ENCODE assay signal across 12 mouse cellular contexts in the genomic region with DNA sequence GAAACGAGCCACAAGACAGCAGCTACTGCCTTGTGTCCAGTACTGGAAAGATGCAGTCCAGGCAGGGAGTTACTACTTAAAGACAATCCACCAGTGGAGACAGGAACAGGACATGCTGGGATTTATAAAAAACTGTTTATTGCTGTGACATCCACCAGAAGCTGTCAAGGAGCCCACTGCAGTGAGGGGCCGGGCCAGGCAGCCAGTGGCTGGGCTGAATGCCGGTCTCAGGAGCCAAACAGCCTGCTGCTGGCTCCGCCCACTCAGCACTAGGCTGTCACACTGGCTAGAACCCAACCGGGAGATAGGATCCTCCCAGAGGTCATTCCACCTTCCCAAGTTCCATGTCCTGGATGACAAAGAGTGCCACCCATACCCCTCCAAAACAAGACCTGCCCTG. TPM values are rescaled to one million over a fixed set of nuclear protein-coding genes. Genes with fewer than 3 reads are reported as not detected.
DNase-seq lines count a peak whose midpoint lies in the region; ATAC-seq and TF ChIP-seq lines count a peak whose summit lies in the region.
"Had no signal": no experiment of that assay in that cellular context is flagged by ENCODE, and none has a peak within 500 bp of the region (broad histone marks: within the 10 kb centered on the region; RNA-seq: fewer than 3 reads in every experiment).

No protein-coding gene starts in this region.

- DNase-seq in cerebellum, adult 11-12 months: peak; percentile 52
- no peak for DNase-seq in cerebellum, postnatal 36 days
- peak; percentile 44 for DNase-seq in kidney, adult 11 months
- peak; percentile 30 for DNase-seq in heart, postnatal 0 days (ENCODE audit: low spot score)
- DNase-seq in layer of hippocampus, postnatal 14 days (ENCODE audit: low spot score in 2 of 2): peak; percentile 28 to 31
- no peak for DNase-seq in thymus, postnatal 36 days
- no peak for DNase-seq in thymus, adult 2 months
- DNase-seq: embryo, embryonic 11 days had no signal

- no peak for ATAC-seq in kidney, embryonic 14.5 days (ENCODE audit: low FRiP score, low TSS enrichment)
- ATAC-seq in heart, postnatal 0 days (ENCODE audit: insufficient read depth, low read depth): 0 out of 2 replicates have a peak, but pooled peaks have one; percentile 44
- ATAC-seq: forebrain, embryonic 16.5 days had no signal

- TF ChIP-seq POLR2A in thymus, adult 2 months (IDR thresholded peaks at IDR 0.05; ENCODE audit: control insufficient read depth, extremely low read depth, insufficient read depth, low read length, poor library complexity): no peak

- no peak overlapping the region for H3K4me3 ChIP-seq in kidney, embryonic 14.5 days (ENCODE audit: low read length)
- H3K4me3 ChIP-seq in heart, postnatal 0 days (ENCODE audit: low read depth, low read length): no peak overlapping the region
- no peak overlapping the region for H3K4me3 ChIP-seq in thymus, adult 2 months (ENCODE audit: control insufficient read depth, insufficient read depth, low read length)
- H3K4me3 ChIP-seq: lung, embryonic 15.5 days had no signal

- no peak overlapping the region for H3K4me2 ChIP-seq in kidney, embryonic 14.5 days (replicated peaks; ENCODE audit: low read depth, low read length)
- H3K4me2 ChIP-seq in heart, postnatal 0 days (ENCODE audit: low read depth, low read length): no peak overlapping the region
- H3K4me2 ChIP-seq: lung, embryonic 15.5 days had no signal

- H3K36me3 ChIP-seq in kidney, embryonic 14.5 days (ENCODE audit: control insufficient read depth, insufficient read depth, low read length): peaks cover 31% of the 10 kb centered on the region
- peaks cover 23% of the 10 kb centered on the region for H3K36me3 ChIP-seq in heart, postnatal 0 days (replicated peaks; ENCODE audit: control insufficient read depth, insufficient read depth, low read length)
- H3K36me3 ChIP-seq in thymus, adult 2 months (ENCODE audit: control insufficient read depth, insufficient read depth, low read length): peaks cover 24% of the 10 kb centered on the region

- H3K27ac ChIP-seq in kidney, embryonic 14.5 days (ENCODE audit: low read depth, low read length): no peak overlapping the region
- no peak overlapping the region for H3K27ac ChIP-seq in heart, postnatal 0 days (ENCODE audit: low read depth)
- H3K27ac ChIP-seq in thymus, adult 2 months (ENCODE audit: control insufficient read depth, insufficient read depth, low read length): no peak overlapping the region
- H3K27ac ChIP-seq: lung, embryonic 15.5 days had no signal

- H3K27me3 ChIP-seq in kidney, embryonic 14.5 days (ENCODE audit: control insufficient read depth, insufficient read depth, low read length): no peaks in the 10 kb centered on the region
- no peaks in the 10 kb centered on the region for H3K27me3 ChIP-seq in heart, postnatal 0 days (ENCODE audit: control insufficient read depth, insufficient read depth, low read length)
- H3K27me3 ChIP-seq in thymus, adult 2 months (ENCODE audit: control insufficient read depth, insufficient read depth, low read length): no peaks in the 10 kb centered on the region
- H3K27me3 ChIP-seq: lung, embryonic 15.5 days had no signal

- no peak for TF ChIP-seq CTCF in heart, postnatal 0 days (IDR thresholded peaks at IDR 0.05; ENCODE audit: low read depth)
- no peak for TF ChIP-seq CTCF in thymus, adult 2 months (IDR thresholded peaks at IDR 0.05; ENCODE audit: borderline replicate concordance, control insufficient read depth, extremely low read depth, insufficient read depth, low read length, poor library complexity)

- H3K9ac ChIP-seq in kidney, embryonic 14.5 days (ENCODE audit: low read depth, low read length): no peak overlapping the region
- H3K9ac ChIP-seq in heart, postnatal 0 days (replicated peaks; ENCODE audit: low read depth, low read length): no peak overlapping the region
- H3K9ac ChIP-seq: lung, embryonic 15.5 days had no signal

- peaks cover 12% of the 10 kb centered on the region; the same call in 1 of the 2 replicates for H3K4me1 ChIP-seq in kidney, embryonic 14.5 days (ENCODE audit: control insufficient read depth, insufficient read depth, low read length)
- no peaks in the 10 kb centered on the region for H3K4me1 ChIP-seq in heart, postnatal 0 days (ENCODE audit: control insufficient read depth, insufficient read depth)
- peaks cover 3% of the 10 kb centered on the region for H3K4me1 ChIP-seq in thymus, adult 2 months (replicated peaks; ENCODE audit: control insufficient read depth, insufficient read depth, low read length)

- 49% methylated on average over 5 of the region's 5 CpGs for WGBS in kidney, embryonic 14.5 days
- WGBS in heart, postnatal 0 days: 25% methylated on average over 5 of the region's 5 CpGs
- 90% methylated on average over 5 of the region's 5 CpGs for WGBS in thymus, adult 2 months

- H3K9me3 ChIP-seq in kidney, embryonic 14.5 days (ENCODE audit: control insufficient read depth, low read length): no peaks in the 10 kb centered on the region
- no peaks in the 10 kb centered on the region for H3K9me3 ChIP-seq in heart, postnatal 0 days (replicated peaks; ENCODE audit: control insufficient read depth, low read length)
- H3K9me3 ChIP-seq: lung, embryonic 15.5 days had no signal

- TF ChIP-seq EP300 in heart, postnatal 0 days (IDR thresholded peaks at IDR 0.05; ENCODE audit: low read depth): no peak

RNA-seq across cellular contexts. Expression of gene Adprhl2, which starts 5.6 kb away (rescaled TPM):
- polyA plus RNA-seq in kidney, embryonic 14.5 days (2014; fragmentation: Nextera tagmentation; extraction: Ambion mirVana): 53.0 and 57.6 TPM in 2 replicates
- 26.8 and 30.2 TPM in 2 replicates for total RNA-seq in heart, postnatal 0 days (2014; rRNA removed; ENCODE audit: low replicate concordance)
- 23.2 and 26.1 TPM in 2 replicates for polyA plus RNA-seq in heart, postnatal 0 days (2015; fragmentation: Nextera tagmentation; extraction: Ambion mirVana)
- total RNA-seq in layer of hippocampus, postnatal 14 days (2021): 10 to 100 TPM; 25.8 to 26.1 TPM
- polyA plus RNA-seq in thymus, adult 2 months (2012; rRNA removed): 66.0 and 67.9 TPM in 2 replicates

RNA-seq across cellular contexts. Expression of gene Tekt2, which starts 9.6 kb away (rescaled TPM):
- polyA plus RNA-seq in kidney, embryonic 14.5 days (2014; fragmentation: Nextera tagmentation; extraction: Ambion mirVana): 2.2 and 5.1 TPM in 2 replicates
- not detected in 2 replicates for total RNA-seq in heart, postnatal 0 days (2014; rRNA removed; ENCODE audit: low replicate concordance)
- polyA plus RNA-seq in heart, postnatal 0 days (2015; fragmentation: Nextera tagmentation; extraction: Ambion mirVana): 0.27 and 0.88 TPM in 2 replicates
- total RNA-seq in layer of hippocampus, postnatal 14 days (2021): 1 to 10 TPM; 1.9 to 2.2 TPM
- polyA plus RNA-seq in thymus, adult 2 months (2012; rRNA removed): 0.83 and 1.4 TPM in 2 replicates
- total RNA-seq: monocyte, adult 5-6 weeks had no signal

RNA-seq across cellular contexts. Expression of gene Col8a2, which starts 29.3 kb away (rescaled TPM):
- polyA plus RNA-seq in kidney, embryonic 14.5 days (2014; fragmentation: Nextera tagmentation; extraction: Ambion mirVana): 5.5 and 6.8 TPM in 2 replicates
- 3.8 and 4.3 TPM in 2 replicates for total RNA-seq in heart, postnatal 0 days (2014; rRNA removed; ENCODE audit: low replicate concordance)
- polyA plus RNA-seq in heart, postnatal 0 days (2015; fragmentation: Nextera tagmentation; extraction: Ambion mirVana): 0.71 and 1.1 TPM in 2 replicates
- 1 to 10 TPM; 1.9 to 8.4 TPM for total RNA-seq in layer of hippocampus, postnatal 14 days (2021)
- polyA plus RNA-seq in thymus, adult 2 months (2012; rRNA removed): 0.28 and 0.35 TPM in 2 replicates

RNA-seq across cellular contexts. Expression of gene Trappc3, which starts 53.8 kb away (rescaled TPM):
- 19.7 and 68.6 TPM in 2 replicates for polyA plus RNA-seq in kidney, embryonic 14.5 days (2014; fragmentation: Nextera tagmentation; extraction: Ambion mirVana)
- 46.4 and 63.1 TPM in 2 replicates for total RNA-seq in heart, postnatal 0 days (2014; rRNA removed; ENCODE audit: low replicate concordance)
- 80.3 and 86.7 TPM in 2 replicates for polyA plus RNA-seq in heart, postnatal 0 days (2015; fragmentation: Nextera tagmentation; extraction: Ambion mirVana)
- 10 to 100 TPM; 83.9 to 88.2 TPM for total RNA-seq in layer of hippocampus, postnatal 14 days (2021)
- polyA plus RNA-seq in thymus, adult 2 months (2012; rRNA removed): 48.0 and 55.1 TPM in 2 replicates

RNA-seq across cellular contexts. Expression of gene Map7d1, which starts 59.8 kb away (rescaled TPM):
- 35.6 and 43.3 TPM in 2 replicates for polyA plus RNA-seq in kidney, embryonic 14.5 days (2014; fragmentation: Nextera tagmentation; extraction: Ambion mirVana)
- 75.0 and 90.1 TPM in 2 replicates for total RNA-seq in heart, postnatal 0 days (2014; rRNA removed; ENCODE audit: low replicate concordance)
- 35.2 and 37.5 TPM in 2 replicates for polyA plus RNA-seq in heart, postnatal 0 days (2015; fragmentation: Nextera tagmentation; extraction: Ambion mirVana)
- total RNA-seq in layer of hippocampus, postnatal 14 days (2021): 100 to 1,000 TPM; 222 to 233 TPM
- polyA plus RNA-seq in thymus, adult 2 months (2012; rRNA removed): 74.6 and 84.2 TPM in 2 replicates

Comparison
In these comparisons a context has a peak if more than half of its experiments do, and no peak if none do; other contexts are left out.
1. DNase-seq: peak in cerebellum, adult 11-12 months (single experiment), kidney, adult 11 months (single experiment), heart, postnatal 0 days (single experiment) and layer of hippocampus, postnatal 14 days (2 of 2); none in cerebellum, postnatal 36 days (0 of 2), thymus, postnatal 36 days (0 of 2) and thymus, adult 2 months (single experiment).